Mouse (Mus musculus): ENCODE results near the gene Smap2. TPM values are rescaled to one million over a fixed set of nuclear protein-coding genes. Genes with fewer than 3 reads are reported as not detected.

The Smap2 gene
- polyA plus RNA-seq, 1 experiment, result 101 TPM

- Histone ChIP-seq H3K27ac (ENCODE audit: insufficient read depth, low read length) (no peak overlapping the region), H3K4me3 (ENCODE audit: insufficient read depth, low read length) (no peak overlapping the region), H3K4me1 (ENCODE audit: control insufficient read depth, insufficient read depth, low read length) (peaks cover 15% of the 10 kb centered on the region)
- TF ChIP-seq POLR2A (IDR thresholded peaks at IDR 0.05; ENCODE audit: extremely low read depth, insufficient read depth, low read length), result no peak
- TF ChIP-seq CTCF (IDR thresholded peaks at IDR 0.05; ENCODE audit: extremely low read depth, insufficient read depth, low read length), result no peak
Measured at GRCm38 (mm10) chr4:121010770-121011549, 6.1 kb downstream of the Smap2 start.

- H3K4me1 ChIP-seq (ENCODE audit: control insufficient read depth, insufficient read depth, low read length), result peaks cover 19% of the 10 kb centered on the region
- no peak overlapping the region for H3K4me3 ChIP-seq (ENCODE audit: insufficient read depth, low read length)
- 0 out of 2 replicates have a peak overlapping the region, but pooled peaks have one; percentile 33 for H3K27ac ChIP-seq (ENCODE audit: insufficient read depth, low read length)
- no peak for TF ChIP-seq CTCF (IDR thresholded peaks at IDR 0.05; ENCODE audit: extremely low read depth, insufficient read depth, low read length)
- no peak for TF ChIP-seq POLR2A (IDR thresholded peaks at IDR 0.05; ENCODE audit: extremely low read depth, insufficient read depth, low read length)
Measured at GRCm38 (mm10) chr4:121009151-121009550, 7.9 kb downstream of the Smap2 start.

GRCm38 (mm10) chr4:121008071-121008745, 8.8 kb downstream of the Smap2 start:
- peaks cover 24% of the 10 kb centered on the region for H3K4me1 ChIP-seq (ENCODE audit: control insufficient read depth, insufficient read depth, low read length)
- H3K27ac ChIP-seq (ENCODE audit: insufficient read depth, low read length), result no peak overlapping the region; the same call in 1 of the 2 replicates
- TF ChIP-seq CTCF (IDR thresholded peaks at IDR 0.05; ENCODE audit: extremely low read depth, insufficient read depth, low read length), result no peak
- no peak for TF ChIP-seq POLR2A (IDR thresholded peaks at IDR 0.05; ENCODE audit: extremely low read depth, insufficient read depth, low read length)
- no peak overlapping the region for H3K4me3 ChIP-seq (ENCODE audit: insufficient read depth, low read length)

GRCm38 (mm10) chr4:121007006-121007405, 10.0 kb downstream of the Smap2 start:
- no peak for TF ChIP-seq CTCF (IDR thresholded peaks at IDR 0.05; ENCODE audit: extremely low read depth, insufficient read depth, low read length)
- no peak for TF ChIP-seq POLR2A (IDR thresholded peaks at IDR 0.05; ENCODE audit: extremely low read depth, insufficient read depth, low read length)
- Histone ChIP-seq H3K4me1 (ENCODE audit: control insufficient read depth, insufficient read depth, low read length) (peaks cover 27% of the 10 kb centered on the region), H3K27ac (ENCODE audit: insufficient read depth, low read length) (no peak overlapping the region), H3K4me3 (ENCODE audit: insufficient read depth, low read length) (no peak overlapping the region)

GRCm38 (mm10) chr4:121004679-121005078, 12.4 kb downstream of the Smap2 start:
- no peak overlapping the region for H3K4me3 ChIP-seq (ENCODE audit: insufficient read depth, low read length)
- TF ChIP-seq POLR2A (IDR thresholded peaks at IDR 0.05; ENCODE audit: extremely low read depth, insufficient read depth, low read length) (no peak), CTCF (IDR thresholded peaks at IDR 0.05; ENCODE audit: extremely low read depth, insufficient read depth, low read length) (no peak)
- peaks cover 29% of the 10 kb centered on the region for H3K4me1 ChIP-seq (ENCODE audit: control insufficient read depth, insufficient read depth, low read length)
- peak overlapping the region; percentile 65; the same call in 1 of the 2 replicates for H3K27ac ChIP-seq (ENCODE audit: insufficient read depth, low read length)

GRCm38 (mm10) chr4:121003611-121004091, 13.4 kb downstream of the Smap2 start:
- H3K27ac ChIP-seq (ENCODE audit: insufficient read depth, low read length), result peak overlapping the region; percentile 78
- peaks cover 25% of the 10 kb centered on the region for H3K4me1 ChIP-seq (ENCODE audit: control insufficient read depth, insufficient read depth, low read length)
- TF ChIP-seq CTCF (IDR thresholded peaks at IDR 0.05; ENCODE audit: extremely low read depth, insufficient read depth, low read length), result no peak
- TF ChIP-seq POLR2A (IDR thresholded peaks at IDR 0.05; ENCODE audit: extremely low read depth, insufficient read depth, low read length), result no peak
- H3K4me3 ChIP-seq (ENCODE audit: insufficient read depth, low read length), result no peak overlapping the region

- Histone ChIP-seq H3K4me3 (ENCODE audit: insufficient read depth, low read length) (no peak overlapping the region), H3K4me1 (ENCODE audit: control insufficient read depth, insufficient read depth, low read length) (peaks cover 22% of the 10 kb centered on the region), H3K27ac (ENCODE audit: insufficient read depth, low read length) (0 out of 2 replicates have a peak overlapping the region, but pooled peaks have one; percentile 32)
- TF ChIP-seq POLR2A (IDR thresholded peaks at IDR 0.05; ENCODE audit: extremely low read depth, insufficient read depth, low read length), result no peak
- TF ChIP-seq CTCF (IDR thresholded peaks at IDR 0.05; ENCODE audit: extremely low read depth, insufficient read depth, low read length), result no peak
Measured at GRCm38 (mm10) chr4:121002400-121003171, 14.5 kb downstream of the Smap2 start.

GRCm38 (mm10) chr4:121001659-121002058, 15.4 kb downstream of the Smap2 start:
- Histone ChIP-seq H3K27ac (ENCODE audit: insufficient read depth, low read length) (peak overlapping the region; percentile 7; the same call in 1 of the 2 replicates), H3K4me3 (ENCODE audit: insufficient read depth, low read length) (no peak overlapping the region), H3K4me1 (ENCODE audit: control insufficient read depth, insufficient read depth, low read length) (peaks cover 21% of the 10 kb centered on the region)
- no peak for TF ChIP-seq POLR2A (IDR thresholded peaks at IDR 0.05; ENCODE audit: extremely low read depth, insufficient read depth, low read length)
- no peak for TF ChIP-seq CTCF (IDR thresholded peaks at IDR 0.05; ENCODE audit: extremely low read depth, insufficient read depth, low read length)

GRCm38 (mm10) chr4:121001042-121001441, 16.0 kb downstream of the Smap2 start:
- Histone ChIP-seq H3K4me3 (ENCODE audit: insufficient read depth, low read length) (no peak overlapping the region), H3K4me1 (ENCODE audit: control insufficient read depth, insufficient read depth, low read length) (peaks cover 21% of the 10 kb centered on the region), H3K27ac (ENCODE audit: insufficient read depth, low read length) (no peak overlapping the region)
- TF ChIP-seq CTCF (IDR thresholded peaks at IDR 0.05; ENCODE audit: extremely low read depth, insufficient read depth, low read length) (no peak), POLR2A (IDR thresholded peaks at IDR 0.05; ENCODE audit: extremely low read depth, insufficient read depth, low read length) (no peak)
